Mouse (Mus musculus) spleen, adult 2 months (tissue): ENCODE measurements around the gene Stox2. TPM values are rescaled to one million over a fixed set of nuclear protein-coding genes. Genes with fewer than 3 reads are reported as not detected.

Experiments
- DNase-seq, 2 experiments: peaks; one replicate each; pipeline versions ENCODE4 v3.0.0 to v3.0.0-alpha.2; 2012 to 2021; ENCODE audit warnings: low spot score in 2 of 2, low read depth in 1 of 2
- H3K27ac ChIP-seq: fragments of 200-500 bp; 2 replicates; pipeline ENCODE4 v1.5.1; 2012; ENCODE audit warnings: low read length, inconsistent platforms; ENCODE audit not compliant: insufficient read depth
- H3K27me3 ChIP-seq: fragments of 200-500 bp; 2 replicates; pipeline ENCODE4 v1.6.1; 2012; ENCODE audit warnings: mild to moderate bottlenecking, moderate library complexity, low read length, inconsistent platforms; ENCODE audit not compliant: control insufficient read depth, insufficient read depth
- H3K36me3 ChIP-seq: fragments of 200-500 bp; 2 replicates; pipeline ENCODE4 v1.6.1; 2012; ENCODE audit warnings: mild to moderate bottlenecking, low read length, inconsistent platforms; ENCODE audit not compliant: control insufficient read depth, insufficient read depth
- H3K4me1 ChIP-seq: fragments of 200-500 bp; 2 replicates; pipeline ENCODE4 v1.6.1; 2011; ENCODE audit warnings: inconsistent platforms; ENCODE audit not compliant: control insufficient read depth, insufficient read depth, insufficient read length
- H3K4me3 ChIP-seq: fragments of 200-500 bp; 2 replicates; pipeline ENCODE4 v1.5.1; 2011; ENCODE audit warnings: mild to moderate bottlenecking, inconsistent platforms; ENCODE audit not compliant: insufficient read depth, insufficient read length; ENCODE audit errors: extremely low read depth
- CTCF ChIP-seq: fragments of 200-500 bp; IDR thresholded peaks from 2 replicates; pipeline ENCODE4 v1.5.1; 2011; ENCODE audit warnings: mild to moderate bottlenecking, inconsistent platforms; ENCODE audit not compliant: insufficient read depth, insufficient read length, insufficient replicate concordance; ENCODE audit errors: extremely low read depth
- POLR2A ChIP-seq: fragments of 200-500 bp; IDR thresholded peaks from 2 replicates; pipeline ENCODE4 v1.6.1; 2011; ENCODE audit warnings: low read depth, low read length, inconsistent platforms
- WGBS: fragments of 180-500 bp; shearing (Covaris S2); methylation state at CpG from one replicate; pipeline ENCODE4 v1.1.7; 2018; 5-methylcytosine and 5-hydroxymethylcytosine counted together
- polyA plus RNA-seq: library from polyadenylated mRNA; depleted of rRNA; stranded (reverse); fragments of >200 nt; gene quantifications from 2 replicates; pipeline ENCODE4 v1.2.3, GENCODE M21; 2012; rRNA removed

Gene Stox2
- polyA plus RNA-seq, 1 experiment, result 0.50 TPM

DNA sequence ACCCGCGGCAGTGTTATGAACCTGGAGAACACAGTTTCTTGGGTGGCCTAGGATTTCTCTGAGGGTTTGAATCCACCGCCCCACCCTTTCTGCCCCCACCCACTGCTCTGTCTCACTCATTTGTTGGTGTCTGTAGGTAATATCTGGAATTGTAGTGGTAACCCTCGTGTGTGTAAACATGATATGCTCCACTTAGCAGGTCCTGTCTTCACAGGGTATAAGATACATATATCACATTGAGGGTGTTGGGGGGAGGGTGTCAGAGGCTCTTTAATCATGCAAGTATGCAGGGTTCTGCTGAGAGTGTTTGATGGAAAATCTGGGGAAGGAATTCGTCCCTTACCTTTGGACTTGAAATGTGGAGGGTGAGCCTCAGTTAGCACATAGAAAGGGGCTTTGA is 310.1 kb downstream of the Stox2 start:
- DNase-seq, result no peak
- no peaks in the 10 kb centered on the region for H3K36me3 ChIP-seq
- 55% methylated on average over 5 of the region's 5 CpGs for WGBS
- H3K27ac ChIP-seq, result no peak overlapping the region
- TF ChIP-seq CTCF, result no peak
- TF ChIP-seq POLR2A, result no peak
- no peaks in the 10 kb centered on the region for H3K4me1 ChIP-seq
- H3K27me3 ChIP-seq, result peaks cover 1% of the 10 kb centered on the region; the same call in 1 of the 2 replicates
- H3K4me3 ChIP-seq, result no peak overlapping the region

DNA sequence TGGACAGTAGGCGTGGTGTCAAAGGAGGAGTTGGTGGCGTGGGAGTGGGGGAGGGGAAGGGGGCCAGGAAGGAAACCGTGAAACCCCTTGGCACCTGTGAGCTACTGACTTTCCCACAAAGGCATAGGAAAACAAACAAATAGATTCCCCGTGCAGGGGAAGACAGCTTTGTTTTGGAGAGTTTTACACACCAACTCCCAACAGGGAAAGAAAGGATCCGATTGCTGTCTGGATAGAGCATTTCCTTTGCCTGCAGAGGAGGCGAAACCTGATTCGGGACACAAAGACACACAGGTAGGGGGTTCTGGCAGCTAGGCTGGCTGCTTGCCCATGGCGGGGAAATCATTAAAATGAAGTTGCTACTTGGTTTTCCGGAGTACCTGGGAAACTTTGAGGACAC is 310.6 kb downstream of the Stox2 start:
- no peak for TF ChIP-seq POLR2A
- no peak for TF ChIP-seq CTCF
- 19% methylated on average over 9 of the region's 9 CpGs for WGBS
- Histone ChIP-seq H3K27ac (no peak overlapping the region), H3K4me3 (no peak overlapping the region), H3K4me1 (no peaks in the 10 kb centered on the region), H3K36me3 (no peaks in the 10 kb centered on the region), H3K27me3 (peaks cover 1% of the 10 kb centered on the region; the same call in 1 of the 2 replicates)
- no peak for DNase-seq

DNA sequence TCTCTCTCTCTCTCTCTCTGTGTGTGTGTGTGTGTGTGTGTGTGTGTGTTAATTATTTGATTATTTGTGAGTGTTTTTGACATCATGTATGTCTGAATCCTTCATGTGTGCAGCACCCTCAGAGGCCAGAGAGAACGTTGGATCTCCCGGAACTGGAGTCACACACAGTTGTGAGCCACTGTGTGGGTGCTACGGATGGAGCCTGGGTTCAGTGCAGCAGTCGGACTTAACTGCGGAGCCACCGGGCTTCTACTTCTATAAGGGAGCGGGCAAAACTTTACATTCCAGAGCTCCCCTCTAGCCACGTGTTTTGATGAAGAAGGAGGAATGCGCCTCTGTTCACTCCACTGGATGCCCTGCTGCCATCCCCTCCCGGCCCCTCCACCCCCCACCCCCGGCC is 311.4 kb downstream of the Stox2 start:
- WGBS, result 72% methylated on average over 11 of the region's 11 CpGs
- TF ChIP-seq CTCF, result no peak
- no peak for DNase-seq
- no peak overlapping the region for H3K27ac ChIP-seq
- H3K27me3 ChIP-seq, result peaks cover 1% of the 10 kb centered on the region; the same call in 1 of the 2 replicates
- no peaks in the 10 kb centered on the region for H3K36me3 ChIP-seq
- no peaks in the 10 kb centered on the region for H3K4me1 ChIP-seq
- no peak overlapping the region for H3K4me3 ChIP-seq

DNA sequence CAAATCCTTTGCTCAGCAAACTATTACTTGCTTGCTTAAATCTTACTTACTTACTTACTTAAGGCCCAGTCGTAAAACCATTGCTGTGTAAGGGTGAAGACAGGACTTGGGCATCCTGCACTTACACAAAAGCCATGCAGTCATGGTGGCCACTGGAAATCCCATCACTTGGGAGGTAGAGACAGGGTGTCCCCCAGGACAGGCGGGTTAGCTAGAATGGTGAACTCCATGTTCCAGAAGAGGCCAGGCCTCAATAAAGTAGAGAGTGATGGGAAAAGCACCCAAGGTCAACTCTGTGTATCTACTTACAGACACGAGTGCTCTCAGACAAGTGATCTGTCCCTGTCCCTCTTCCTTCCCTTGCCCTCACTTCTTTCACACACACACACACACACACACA is 312.8 kb downstream of the Stox2 start:
- Histone ChIP-seq H3K27me3 (peaks cover 1% of the 10 kb centered on the region; the same call in 1 of the 2 replicates), H3K4me3 (no peak overlapping the region), H3K36me3 (no peaks in the 10 kb centered on the region), H3K4me1 (no peaks in the 10 kb centered on the region), H3K27ac (no peak overlapping the region)
- WGBS, result 88% methylated on average over 3 of the region's 3 CpGs
- no peak for DNase-seq
- TF ChIP-seq POLR2A (no peak), CTCF (no peak)

Other genes starting within 250 kb of the Stox2 start
- gene Trappc11, start 87.1 kb upstream of the Stox2 start, polyA plus RNA-seq, result 11.7 and 15.1 TPM in 2 replicates
- 12.0 and 14.4 TPM in 2 replicates for gene Rwdd4a, start 87.3 kb upstream of the Stox2 start, polyA plus RNA-seq
- 1.7 and 2.6 TPM in 2 replicates for gene Ing2, start 229.2 kb upstream of the Stox2 start, polyA plus RNA-seq